Mouse (Mus musculus) small intestine, adult 2 months (tissue): ENCODE measurements at regions not wholly inside any gene's neighbourhood (a gene's known extent, or its start where the extent isn't known, plus 50 kb on each side); places are given as distances from the start of the nearest gene placed in this dataset.

Source experiments
- CTCF ChIP-seq: fragments of 200-500 bp; IDR thresholded peaks from 2 replicates; pipeline ENCODE4 v1.5.1; 2012; ENCODE audit warnings: low read depth, mild to moderate bottlenecking, control low read depth, inconsistent platforms, low read length, moderate library complexity, mixed read lengths; ENCODE audit not compliant: insufficient replicate concordance, insufficient read length; ENCODE audit errors: extremely low read depth
- POLR2A ChIP-seq: fragments of 200-500 bp; IDR thresholded peaks from 2 replicates; pipeline ENCODE4 v1.6.1; 2012; ENCODE audit warnings: low read depth, mild to moderate bottlenecking, control low read depth, inconsistent platforms, low read length, moderate library complexity

GRCm38 (mm10) chr6:67144946-67145716 lies 92.8 kb upstream of the Serbp1 start:
- TF ChIP-seq CTCF (no peak), POLR2A (no peak)
